Mouse (Mus musculus) hindbrain, embryonic 13.5 days (tissue): ENCODE data around the gene Mok. TPM values are rescaled to one million over a fixed set of nuclear protein-coding genes. Genes with fewer than 3 reads are reported as not detected.
A peak's percentile ranks its signal among the peaks of the same experiment; 100 is the strongest.
"Not testable (repeated sequence)": the region's sequence is repeated elsewhere in the genome, so short reads cannot be mapped to it uniquely, and the experiment has no call there.

Experiments
- ATAC-seq: fragments of 200-750 bp; cut with Nextera tagmentation; 2 replicates; pipeline ENCODE4 v1.8.0; 2017; ENCODE audit warnings: moderate TSS enrichment; ENCODE audit not compliant: low FRiP score
- H3K27ac ChIP-seq: fragments of 300-500 bp; sonication (generic); 2 replicates; pipeline ENCODE4 v1.5.1; 2015; ENCODE audit warnings: inconsistent platforms, mild to moderate bottlenecking, moderate library complexity
- H3K27me3 ChIP-seq: fragments of 300-500 bp; sonication (generic); 2 replicates; pipeline ENCODE4 v1.6.1; 2015; ENCODE audit warnings: mild to moderate bottlenecking, inconsistent platforms
- H3K36me3 ChIP-seq: fragments of 300-500 bp; sonication (generic); 2 replicates; pipeline ENCODE4 v1.6.1; 2015; ENCODE audit warnings: mild to moderate bottlenecking, inconsistent platforms
- H3K4me1 ChIP-seq: fragments of 300-500 bp; sonication (generic); replicated peaks from 2 replicates; pipeline ENCODE4 v1.6.1; 2015; ENCODE audit warnings: inconsistent platforms
- H3K4me2 ChIP-seq: fragments of 300-500 bp; sonication (generic); 2 replicates; pipeline ENCODE4 v1.6.1; 2015; ENCODE audit warnings: inconsistent platforms, mild to moderate bottlenecking, moderate library complexity
- H3K4me3 ChIP-seq: fragments of 300-500 bp; sonication (generic); 2 replicates; pipeline ENCODE4 v1.5.1; 2015; ENCODE audit warnings: mild to moderate bottlenecking, inconsistent platforms
- H3K9ac ChIP-seq: fragments of 300-500 bp; sonication (generic); 2 replicates; pipeline ENCODE4 v1.6.1; 2015; ENCODE audit warnings: mild to moderate bottlenecking, inconsistent platforms
- H3K9me3 ChIP-seq: fragments of 300-500 bp; sonication (generic); 2 replicates; pipeline ENCODE4 v1.6.1; 2016; ENCODE audit warnings: inconsistent platforms
- WGBS: fragments of 180-500 bp; shearing (Covaris S2); methylation state at CpG from one replicate; pipeline ENCODE4 v1.1.7; 2015; 5-methylcytosine and 5-hydroxymethylcytosine counted together
- polyA plus RNA-seq: library from polyadenylated mRNA; unstranded; fragments of >200 nt; fragmentation: Nextera tagmentation; extraction: Ambion mirVana; gene quantifications from 2 replicates; pipeline ENCODE4 v1.2.1, GENCODE M21; 2015

Gene Mok
- polyA plus RNA-seq, 1 experiment from 2014 or later: 13.4 TPM

- H3K9ac ChIP-seq: no peak overlapping the region
- 64% methylated on average over 7 of the region's 7 CpGs for WGBS
- H3K4me3 ChIP-seq: no peak overlapping the region
- H3K36me3 ChIP-seq: peaks cover 62% of the 10 kb centered on the region
- H3K27ac ChIP-seq: no peak overlapping the region
- H3K4me2 ChIP-seq: no peak overlapping the region
- no peaks in the 10 kb centered on the region for H3K9me3 ChIP-seq
- H3K27me3 ChIP-seq: no peaks in the 10 kb centered on the region
- peaks cover 3% of the 10 kb centered on the region; the same call in 1 of the 2 replicates for H3K4me1 ChIP-seq
- no peak for ATAC-seq
These were observed 20.5 kb upstream of the Mok start for GRCm38 (mm10) chr12:110861256-110861655.

- Histone ChIP-seq H3K4me3 (no peak overlapping the region), H3K4me2 (no peak overlapping the region)
These were observed 19.6 kb upstream of the Mok start for GRCm38 (mm10) chr12:110860293-110860692.

GRCm38 (mm10) chr12:110858681-110859080, 17.9 kb upstream of the Mok start:
- peaks cover 54% of the 10 kb centered on the region for H3K36me3 ChIP-seq
- WGBS: 96% methylated on average over 15 of the region's 15 CpGs

More at GRCm38 (mm10) chr12:110860293-110860692, 19.6 kb upstream of the Mok start:
- H3K27ac ChIP-seq: no peak overlapping the region
- no peaks in the 10 kb centered on the region for H3K27me3 ChIP-seq
- H3K4me1 ChIP-seq: peaks cover 3% of the 10 kb centered on the region; the same call in 1 of the 2 replicates
- no peak for ATAC-seq
- no peaks in the 10 kb centered on the region for H3K9me3 ChIP-seq
- H3K36me3 ChIP-seq: peaks cover 65% of the 10 kb centered on the region
- H3K9ac ChIP-seq: no peak overlapping the region

GRCm38 (mm10) chr12:110857196-110857595, 16.5 kb upstream of the Mok start:
- H3K27ac ChIP-seq: no peak overlapping the region
- H3K4me2 ChIP-seq: no peak overlapping the region
- H3K36me3 ChIP-seq: peaks cover 47% of the 10 kb centered on the region
- WGBS: 88% methylated on average over 7 of the region's 7 CpGs
- H3K4me3 ChIP-seq: no peak overlapping the region
- no peaks in the 10 kb centered on the region for H3K9me3 ChIP-seq
- ATAC-seq: no peak
- H3K4me1 ChIP-seq: peaks cover 3% of the 10 kb centered on the region; the same call in 1 of the 2 replicates
- H3K27me3 ChIP-seq: no peaks in the 10 kb centered on the region
- no peak overlapping the region for H3K9ac ChIP-seq

More at GRCm38 (mm10) chr12:110858681-110859080, 17.9 kb upstream of the Mok start:
- H3K9me3 ChIP-seq, H3K4me3 ChIP-seq, H3K4me1 ChIP-seq, H3K27me3 ChIP-seq, H3K9ac ChIP-seq, H3K27ac ChIP-seq, H3K4me2 ChIP-seq, ATAC-seq: not testable (repeated sequence)

- Histone ChIP-seq H3K4me2 (no peak overlapping the region), H3K9me3 (no peaks in the 10 kb centered on the region), H3K4me3 (no peak overlapping the region), H3K36me3 (peaks cover 32% of the 10 kb centered on the region), H3K27me3 (no peaks in the 10 kb centered on the region), H3K9ac (no peak overlapping the region), H3K27ac (no peak overlapping the region), H3K4me1 (peaks cover 10% of the 10 kb centered on the region)
- ATAC-seq: no peak
- WGBS: 88% methylated on average over 32 of the region's 32 CpGs
These were observed 14.3 kb upstream of the Mok start for GRCm38 (mm10) chr12:110854786-110855737.

GRCm38 (mm10) chr12:110851923-110852322, 11.2 kb upstream of the Mok start:
- peaks cover 14% of the 10 kb centered on the region for H3K4me1 ChIP-seq
- 78% methylated on average over 1 of the region's 1 CpGs for WGBS
- no peak overlapping the region for H3K4me2 ChIP-seq
- no peak overlapping the region for H3K27ac ChIP-seq
- no peak overlapping the region for H3K9ac ChIP-seq
- peaks cover 3% of the 10 kb centered on the region for H3K27me3 ChIP-seq
- no peak overlapping the region for H3K4me3 ChIP-seq
- peaks cover 18% of the 10 kb centered on the region for H3K36me3 ChIP-seq
- no peak for ATAC-seq
- no peaks in the 10 kb centered on the region for H3K9me3 ChIP-seq

- H3K4me3 ChIP-seq: peak overlapping the region; percentile 83
- no peaks in the 10 kb centered on the region for H3K9me3 ChIP-seq
- H3K4me1 ChIP-seq: peaks cover 14% of the 10 kb centered on the region
- no peak for ATAC-seq
- H3K27me3 ChIP-seq: peaks cover 8% of the 10 kb centered on the region
- peaks cover 14% of the 10 kb centered on the region for H3K36me3 ChIP-seq
- peak overlapping the region; percentile 73 for H3K4me2 ChIP-seq
- WGBS: 83% methylated on average over 12 of the region's 12 CpGs
- H3K27ac ChIP-seq: no peak overlapping the region
- H3K9ac ChIP-seq: peak overlapping the region; percentile 95
These were observed 10.7 kb upstream of the Mok start for GRCm38 (mm10) chr12:110851414-110851813.

GRCm38 (mm10) chr12:110850929-110851256, 10.2 kb upstream of the Mok start:
- ATAC-seq: no peak
- H3K27me3 ChIP-seq: peaks cover 13% of the 10 kb centered on the region
- no peaks in the 10 kb centered on the region for H3K9me3 ChIP-seq
- H3K9ac ChIP-seq: peak overlapping the region; percentile 95
- H3K4me1 ChIP-seq: peaks cover 17% of the 10 kb centered on the region
- peaks cover 10% of the 10 kb centered on the region for H3K36me3 ChIP-seq
- H3K4me2 ChIP-seq: peak overlapping the region; percentile 73
- WGBS: 14% methylated on average over 9 of the region's 9 CpGs
- H3K4me3 ChIP-seq: peak overlapping the region; percentile 83
- H3K27ac ChIP-seq: 0 out of 2 replicates have a peak overlapping the region, but pooled peaks have one; percentile 60

- WGBS: under 1% methylated on average over 67 of the region's 89 CpGs
- peak within 1 kb of the TSS; percentile 60 for H3K27ac ChIP-seq
- peak within 1 kb of the TSS; percentile 83 for H3K4me3 ChIP-seq
- H3K27me3 ChIP-seq: peaks cover 20% of the 10 kb centered on the region
- peaks cover 24% of the 10 kb centered on the region for H3K4me1 ChIP-seq
- H3K9ac ChIP-seq: peak within 1 kb of the TSS; percentile 95
- H3K9me3 ChIP-seq: no peaks in the 10 kb centered on the region
- peak within 1 kb of the TSS; percentile 73 for H3K4me2 ChIP-seq
- peaks cover 3% of the 10 kb centered on the region for H3K36me3 ChIP-seq
- peak; percentile 87 for ATAC-seq
These were observed 9.5 kb upstream of the Mok start, which contains the start of gene Zfp839 for GRCm38 (mm10) chr12:110850010-110850928. Gene Zfp839 (plus strand): TSS chr12:110850253.

GRCm38 (mm10) chr12:110846191-110846765, 5.5 kb upstream of the Mok start:
- Histone ChIP-seq H3K9ac (peak overlapping the region; percentile 49; the same call in 1 of the 2 replicates), H3K27ac (no peak overlapping the region), H3K36me3 (no peaks in the 10 kb centered on the region), H3K4me1 (peaks cover 36% of the 10 kb centered on the region), H3K27me3 (peaks cover 36% of the 10 kb centered on the region), H3K4me2 (peak overlapping the region; percentile 59), H3K4me3 (peak overlapping the region; percentile 43; the same call in 1 of the 2 replicates), H3K9me3 (no peaks in the 10 kb centered on the region)
- 65% methylated on average over 6 of the region's 6 CpGs for WGBS
- ATAC-seq: no peak

GRCm38 (mm10) chr12:110845131-110845880, 4.6 kb upstream of the Mok start:
- H3K27ac ChIP-seq: 0 out of 2 replicates have a peak overlapping the region, but pooled peaks have one; percentile 8
- no peaks in the 10 kb centered on the region for H3K9me3 ChIP-seq
- peak overlapping the region; percentile 59 for H3K4me2 ChIP-seq
- H3K9ac ChIP-seq: peak overlapping the region; percentile 65
- under 1% methylated on average over 36 of the region's 36 CpGs for WGBS
- H3K4me3 ChIP-seq: peak overlapping the region; percentile 43
- peaks cover 29% of the 10 kb centered on the region for H3K4me1 ChIP-seq
- H3K27me3 ChIP-seq: peaks cover 36% of the 10 kb centered on the region
- peak; percentile 44; the same call in 1 of the 2 replicates for ATAC-seq
- no peaks in the 10 kb centered on the region for H3K36me3 ChIP-seq
